8 mouse cellular contexts compared by ENCODE assay signal in the genomic region with DNA sequence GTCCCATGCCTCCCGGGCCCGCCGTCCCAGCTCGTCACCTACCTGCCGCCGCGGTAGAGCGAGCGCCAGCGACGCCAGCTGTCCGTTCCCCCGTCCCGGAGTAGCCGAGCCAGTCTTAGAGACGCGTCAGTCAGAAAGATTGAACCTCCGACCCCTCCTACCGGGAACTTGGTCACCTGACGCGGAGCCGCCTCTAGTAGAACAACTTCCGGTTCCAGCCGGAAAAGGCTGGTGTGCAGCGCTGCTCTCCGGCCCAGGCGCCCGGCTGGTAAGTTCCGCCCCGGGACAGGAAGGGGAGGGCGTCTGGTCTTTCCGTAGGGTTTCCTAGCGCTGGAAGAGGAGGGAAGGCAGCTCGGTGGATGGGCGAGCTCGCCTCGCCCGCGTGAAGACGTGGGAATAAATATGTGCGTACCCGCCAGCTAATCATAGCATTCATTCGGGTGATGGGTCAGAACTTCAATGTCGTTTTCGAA. TPM values are rescaled to one million over a fixed set of nuclear protein-coding genes. Genes with fewer than 3 reads are reported as not detected.
DNase-seq lines count a peak whose midpoint lies in the region; ATAC-seq lines count a peak whose summit lies in the region.

A gene (minus strand): TSS at position 197 of the 473 bp plus-strand sequence.

- H3K4me2 ChIP-seq in hindbrain, embryonic 16.5 days (ENCODE audit: low read length) = peak within 1 kb of the TSS; percentile 91

- WGBS in hindbrain, embryonic 16.5 days = under 1% methylated on average over 45 of the region's 45 CpGs
- 1% methylated on average over 45 of the region's 45 CpGs for WGBS in macrophage (ENCODE audit: missing documents)

- peaks cover 14% of the 10 kb centered on the region for H3K4me1 ChIP-seq in hindbrain, embryonic 16.5 days (ENCODE audit: control insufficient read depth, insufficient read depth, low read depth, low read length)

- peaks cover 54% of the 10 kb centered on the region for H3K79me2 ChIP-seq in macrophage (ENCODE audit: inconsistent target)

- H3K36me3 ChIP-seq in hindbrain, embryonic 16.5 days (ENCODE audit: control insufficient read depth, insufficient read depth, low read length) = no peaks in the 10 kb centered on the region
- no peaks in the 10 kb centered on the region for H3K36me3 ChIP-seq in macrophage (ENCODE audit: inconsistent target)

- peak within 1 kb of the TSS; percentile 95 for H3K27ac ChIP-seq in hindbrain, embryonic 16.5 days (ENCODE audit: low read depth, low read length)
- peak within 1 kb of the TSS; percentile 81 for H3K27ac ChIP-seq in macrophage

- peak within 1 kb of the TSS; percentile 93 for H3K9ac ChIP-seq in hindbrain, embryonic 16.5 days (ENCODE audit: low read depth, low read length)

- DNase-seq in WW6 (ENCODE audit: low read depth, low spot score) = peak; percentile 98
- peak; percentile 81 to 90 for DNase-seq in cerebellum, postnatal 4 days (ENCODE audit: low spot score in 2 of 2)
- peak; percentile 96 for DNase-seq in gastrocnemius, adult 18-20 months (ENCODE audit: low spot score)
- peak; percentile 91 to 94 for DNase-seq in left cerebral cortex, adult 18-20 months (ENCODE audit: low spot score in 2 of 2)
- DNase-seq in right cerebral cortex, adult 18-20 months = peak; percentile 96
- peak; percentile 69 for DNase-seq in urinary bladder, postnatal 10 days (ENCODE audit: low spot score)

- H3K4me3 ChIP-seq in hindbrain, embryonic 16.5 days (ENCODE audit: low read length) = peak within 1 kb of the TSS; percentile 98
- peak within 1 kb of the TSS; percentile 97 for H3K4me3 ChIP-seq in macrophage (ENCODE audit: inconsistent target)

- ATAC-seq in hindbrain, embryonic 16.5 days = peak; percentile 98

- no peaks in the 10 kb centered on the region for H3K27me3 ChIP-seq in hindbrain, embryonic 16.5 days (replicated peaks; ENCODE audit: control insufficient read depth, insufficient read depth, low read length)

- H3K9me3 ChIP-seq in hindbrain, embryonic 16.5 days (ENCODE audit: control insufficient read depth, low read length) = no peaks in the 10 kb centered on the region

RNA-seq across cellular contexts. Expression of the gene that starts here (rescaled TPM):
- 10 to 100 TPM; 14.4 to 19.0 TPM for total RNA-seq in gastrocnemius, adult 18-20 months (2021)
- 43.0 and 46.2 TPM in 2 replicates for polyA plus RNA-seq in hindbrain, embryonic 16.5 days (2015; fragmentation: Nextera tagmentation; extraction: Ambion mirVana)
- total RNA-seq in left cerebral cortex, adult 18-20 months (2021) = 10 to 100 TPM; 30.1 to 33.1 TPM
- 10 to 100 TPM in 22 of 26 experiments, 1 to 10 TPM in 4; 8.1 to 17.9 (median 12.3) TPM for total RNA-seq in macrophage (2018; cell fraction: chromatin; rRNA removed)
- total RNA-seq in macrophage (2018; cell fraction: cytosol; rRNA removed) = 10 to 100 TPM; 18.4 to 29.0 (median 23.3) TPM
- total RNA-seq in macrophage (2018; cell fraction: nucleus; rRNA removed) = 10 to 100 TPM; 14.8 to 31.4 (median 19.4) TPM
- 19.6 to 25.4 TPM (median 23.5 TPM) in 3 replicates for polyA plus RNA-seq in macrophage (2018)

Comparison
In these comparisons a context has a peak if more than half of its experiments do, and no peak if none do; other contexts are left out.
1. Peak in every context shown above with its lines: DNase-seq, ATAC-seq, H3K4me3 ChIP-seq and H3K27ac ChIP-seq.